Mouse (Mus musculus) heart, postnatal 0 days (tissue): ENCODE data around the gene Dlx4.

Source experiments
- CTCF ChIP-seq: IDR thresholded peaks from 2 replicates; pipeline ENCODE4 v1.5.1; 2016; ENCODE audit warnings: antibody characterized with exemption, control low read depth, low read depth
- EP300 ChIP-seq: IDR thresholded peaks from 2 replicates; pipeline ENCODE4 v1.6.1; 2016; ENCODE audit warnings: antibody characterized with exemption, low read depth

DNA sequence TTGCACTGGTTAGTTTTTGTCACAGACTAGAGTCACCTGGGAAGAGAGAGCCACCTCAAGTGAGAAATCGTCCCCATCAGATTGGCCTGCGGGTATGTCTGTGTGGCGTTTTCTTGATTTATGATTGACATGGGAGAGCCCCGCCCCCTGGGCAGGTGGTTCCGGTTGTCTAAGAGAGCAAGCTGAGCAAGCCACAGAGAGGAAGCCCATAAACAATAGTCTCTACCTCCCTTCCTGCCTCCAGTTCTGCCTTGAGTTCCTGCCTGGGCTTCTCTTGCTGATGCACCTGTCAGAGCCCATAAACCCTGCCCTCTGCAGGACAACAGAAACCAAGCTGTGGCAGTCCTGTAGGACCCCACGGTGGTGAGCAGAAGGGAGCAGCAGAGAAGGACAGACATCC, 12.7 kb downstream of the Dlx4 start:
- TF ChIP-seq CTCF (no peak), EP300 (no peak)
